Mouse (Mus musculus) midbrain, embryonic 10.5 days (tissue): Measurements from ENCODE around the gene Gm28043. TPM values are rescaled to one million over a fixed set of nuclear protein-coding genes. Genes with fewer than 3 reads are reported as not detected.

Experiments
- DNase-seq: peaks from one replicate; pipeline ENCODE4 v3.0.0-alpha.2; 2017; ENCODE audit warnings: low spot score
- H3K27ac ChIP-seq: fragments of 300-500 bp; sonication (generic); replicated peaks from 2 replicates; pipeline ENCODE4 v1.5.1; 2016; ENCODE audit warnings: mild to moderate bottlenecking
- H3K27me3 ChIP-seq: fragments of 300-500 bp; sonication (generic); 2 replicates; pipeline ENCODE4 v1.6.1; 2016; ENCODE audit warnings: low read depth, mild to moderate bottlenecking; ENCODE audit not compliant: poor library complexity, severe bottlenecking
- H3K36me3 ChIP-seq: fragments of 300-500 bp; sonication (generic); 2 replicates; pipeline ENCODE4 v1.6.1; 2016; ENCODE audit warnings: mild to moderate bottlenecking, moderate library complexity
- H3K4me1 ChIP-seq: fragments of 300-500 bp; sonication (generic); 2 replicates; pipeline ENCODE4 v1.6.1; 2016
- H3K4me3 ChIP-seq: fragments of 300-500 bp; sonication (generic); 2 replicates; pipeline ENCODE4 v1.5.1; 2016; ENCODE audit warnings: mild to moderate bottlenecking, moderate library complexity
- H3K9me3 ChIP-seq: fragments of 300-500 bp; sonication (generic); replicated peaks from 2 replicates; pipeline ENCODE4 v1.6.1; 2016; ENCODE audit warnings: mild to moderate bottlenecking
- WGBS: fragments of 180-500 bp; shearing (Covaris S2); methylation state at CpG from one replicate; pipeline ENCODE4 v1.1.7; 2016; 5-methylcytosine and 5-hydroxymethylcytosine counted together
- polyA plus RNA-seq: library from polyadenylated mRNA; unstranded; fragments of >200 nt; fragmentation: Nextera tagmentation; extraction: Ambion mirVana; gene quantifications from 2 replicates; pipeline ENCODE4 v1.2.1, GENCODE M21; 2016

The Gm28043 gene
- polyA plus RNA-seq, 1 experiment from 2014 or later = 2.4 TPM

GRCm38 (mm10) chr17:29688610-29689009, 73.9 kb downstream of the Gm28043 start:
- Histone ChIP-seq H3K27me3 (no peaks in the 10 kb centered on the region), H3K4me1 (no peaks in the 10 kb centered on the region), H3K27ac (no peak overlapping the region), H3K9me3 (peaks cover 3% of the 10 kb centered on the region; the same call in 1 of the 2 replicates), H3K4me3 (no peak overlapping the region), H3K36me3 (peaks cover 99% of the 10 kb centered on the region)
- DNase-seq = no peak
- 96% methylated on average over 10 of the region's 10 CpGs for WGBS

- Histone ChIP-seq H3K27me3 (no peaks in the 10 kb centered on the region), H3K4me3 (no peak overlapping the region), H3K9me3 (peaks cover 3% of the 10 kb centered on the region; the same call in 1 of the 2 replicates), H3K36me3 (peaks cover 99% of the 10 kb centered on the region), H3K4me1 (no peaks in the 10 kb centered on the region), H3K27ac (no peak overlapping the region)
- DNase-seq = no peak
- WGBS = 90% methylated on average over 6 of the region's 6 CpGs
These were observed 75.6 kb downstream of the Gm28043 start for GRCm38 (mm10) chr17:29690257-29690656.

- Histone ChIP-seq H3K27ac (no peak overlapping the region), H3K4me1 (no peaks in the 10 kb centered on the region), H3K27me3 (no peaks in the 10 kb centered on the region), H3K4me3 (no peak overlapping the region), H3K36me3 (peaks cover 99% of the 10 kb centered on the region), H3K9me3 (peaks cover 3% of the 10 kb centered on the region; the same call in 1 of the 2 replicates)
- no peak for DNase-seq
- 94% methylated on average over 2 of the region's 2 CpGs for WGBS
These were observed 78.2 kb downstream of the Gm28043 start for GRCm38 (mm10) chr17:29692827-29693226.

GRCm38 (mm10) chr17:29693571-29693970, 78.9 kb downstream of the Gm28043 start:
- peaks cover 99% of the 10 kb centered on the region for H3K36me3 ChIP-seq
- H3K4me3 ChIP-seq = no peak overlapping the region
- no peak for DNase-seq
- no peak overlapping the region for H3K27ac ChIP-seq
- H3K9me3 ChIP-seq = peaks cover 3% of the 10 kb centered on the region; the same call in 1 of the 2 replicates
- H3K4me1 ChIP-seq = no peaks in the 10 kb centered on the region
- 78% methylated on average over 2 of the region's 2 CpGs for WGBS
- H3K27me3 ChIP-seq = no peaks in the 10 kb centered on the region

- Histone ChIP-seq H3K36me3 (peaks cover 99% of the 10 kb centered on the region), H3K27ac (no peak overlapping the region), H3K27me3 (no peaks in the 10 kb centered on the region), H3K4me1 (no peaks in the 10 kb centered on the region), H3K9me3 (no peaks in the 10 kb centered on the region), H3K4me3 (no peak overlapping the region)
- WGBS = 86% methylated on average over 4 of the region's 4 CpGs
- DNase-seq = no peak
These were observed 79.8 kb downstream of the Gm28043 start for GRCm38 (mm10) chr17:29694516-29694915.

GRCm38 (mm10) chr17:29696940-29697339, 82.3 kb downstream of the Gm28043 start:
- Histone ChIP-seq H3K36me3 (peaks cover 99% of the 10 kb centered on the region), H3K27ac (no peak overlapping the region)

GRCm38 (mm10) chr17:29698421-29698820, 83.7 kb downstream of the Gm28043 start:
- Histone ChIP-seq H3K9me3 (no peaks in the 10 kb centered on the region), H3K27me3 (no peaks in the 10 kb centered on the region), H3K36me3 (peaks cover 100% of the 10 kb centered on the region), H3K4me3 (no peak overlapping the region), H3K4me1 (peaks cover 5% of the 10 kb centered on the region), H3K27ac (no peak overlapping the region)
- WGBS = 88% methylated on average over 6 of the region's 6 CpGs
- DNase-seq = no peak

More at GRCm38 (mm10) chr17:29696940-29697339, 82.3 kb downstream of the Gm28043 start:
- H3K27me3 ChIP-seq = no peaks in the 10 kb centered on the region
- H3K4me1 ChIP-seq = no peaks in the 10 kb centered on the region
- no peak for DNase-seq
- 98% methylated on average over 8 of the region's 8 CpGs for WGBS
- no peaks in the 10 kb centered on the region for H3K9me3 ChIP-seq
- no peak overlapping the region for H3K4me3 ChIP-seq

- Histone ChIP-seq H3K4me3 (no peak overlapping the region), H3K27me3 (no peaks in the 10 kb centered on the region), H3K9me3 (no peaks in the 10 kb centered on the region), H3K4me1 (peaks cover 8% of the 10 kb centered on the region), H3K27ac (no peak overlapping the region), H3K36me3 (peaks cover 93% of the 10 kb centered on the region)
- DNase-seq = no peak
- WGBS = 92% methylated on average over 7 of the region's 7 CpGs
These were observed 85.9 kb downstream of the Gm28043 start for GRCm38 (mm10) chr17:29700573-29700972.

- no peak for DNase-seq
- peaks cover 25% of the 10 kb centered on the region for H3K4me1 ChIP-seq
- H3K9me3 ChIP-seq = no peaks in the 10 kb centered on the region
- H3K27me3 ChIP-seq = no peaks in the 10 kb centered on the region
- no peak overlapping the region for H3K4me3 ChIP-seq
- peaks cover 68% of the 10 kb centered on the region for H3K36me3 ChIP-seq
- H3K27ac ChIP-seq = no peak overlapping the region
- 77% methylated on average over 4 of the region's 4 CpGs for WGBS
These were observed 88.4 kb downstream of the Gm28043 start for GRCm38 (mm10) chr17:29702938-29703710.

GRCm38 (mm10) chr17:29704781-29705180, 90.1 kb downstream of the Gm28043 start:
- no peak overlapping the region for H3K4me3 ChIP-seq
- H3K27me3 ChIP-seq = no peaks in the 10 kb centered on the region
- H3K9me3 ChIP-seq = no peaks in the 10 kb centered on the region
- WGBS = 36% methylated on average over 3 of the region's 3 CpGs
- peaks cover 51% of the 10 kb centered on the region for H3K36me3 ChIP-seq
- DNase-seq = peak; percentile 59
- H3K4me1 ChIP-seq = peaks cover 40% of the 10 kb centered on the region
- no peak overlapping the region; the same call in 1 of the 2 replicates for H3K27ac ChIP-seq

GRCm38 (mm10) chr17:29705881-29706280, 91.2 kb downstream of the Gm28043 start:
- no peak for DNase-seq
- Histone ChIP-seq H3K27me3 (no peaks in the 10 kb centered on the region), H3K27ac (no peak overlapping the region), H3K36me3 (peaks cover 43% of the 10 kb centered on the region), H3K4me3 (no peak overlapping the region), H3K9me3 (no peaks in the 10 kb centered on the region), H3K4me1 (peaks cover 51% of the 10 kb centered on the region)
- WGBS = 89% methylated on average over 5 of the region's 5 CpGs

- 53% methylated on average over 5 of the region's 5 CpGs for WGBS
- Histone ChIP-seq H3K4me1 (peaks cover 58% of the 10 kb centered on the region), H3K27ac (peak overlapping the region; percentile 63), H3K27me3 (no peaks in the 10 kb centered on the region), H3K9me3 (no peaks in the 10 kb centered on the region), H3K36me3 (peaks cover 31% of the 10 kb centered on the region), H3K4me3 (no peak overlapping the region)
- no peak for DNase-seq
These were observed 92.4 kb downstream of the Gm28043 start for GRCm38 (mm10) chr17:29706981-29707545.

GRCm38 (mm10) chr17:29708783-29709182, 94.1 kb downstream of the Gm28043 start:
- whole genome bisulfite sequencing = 81% methylated on average over 5 of the region's 5 CpGs
- H3K4me1 ChIP-seq = peaks cover 53% of the 10 kb centered on the region

More at GRCm38 (mm10) chr17:29708783-29709182, 94.1 kb downstream of the Gm28043 start:
- Histone ChIP-seq H3K4me3 (no peak overlapping the region), H3K9me3 (no peaks in the 10 kb centered on the region), H3K36me3 (peaks cover 14% of the 10 kb centered on the region), H3K27me3 (no peaks in the 10 kb centered on the region), H3K27ac (peak overlapping the region; percentile 64)
- DNase-seq = no peak
